Mouse (Mus musculus): ENCODE data around the gene Phf12. TPM values are rescaled to one million over a fixed set of nuclear protein-coding genes. Genes with fewer than 3 reads are reported as not detected.
A peak's percentile ranks its signal among the peaks of the same experiment; 100 is the strongest.

Phf12 gene
- polyA plus RNA-seq, 1 experiment from 2014 or later, result 22.5 TPM

- Histone ChIP-seq H3K4me2 (replicated peaks; ENCODE audit: low read depth, low read length) (peak overlapping the region; percentile 82), H3K4me3 (ENCODE audit: low read depth, low read length) (peak overlapping the region; percentile 98), H3K9ac (replicated peaks; ENCODE audit: low read depth, low read length) (peak overlapping the region; percentile 96), H3K9me3 (ENCODE audit: control insufficient read depth, low read depth, low read length) (no peaks in the 10 kb centered on the region), H3K27me3 (ENCODE audit: control insufficient read depth, insufficient read depth, low read length) (no peaks in the 10 kb centered on the region), H3K36me3 (ENCODE audit: control insufficient read depth, insufficient read depth, low read length) (peaks cover 18% of the 10 kb centered on the region), H3K27ac (ENCODE audit: low read length) (peak overlapping the region; percentile 94; the same call in 1 of the 2 replicates), H3K4me1 (ENCODE audit: control insufficient read depth, insufficient read depth, low read length) (0 out of 2 replicates have a peak, but pooled peaks cover 10% of the 10 kb centered on the region)
- no peak for ATAC-seq (ENCODE audit: insufficient number of reproducible peaks, insufficient read depth, low FRiP score, low read depth)
- WGBS, result 75% methylated on average over 3 of the region's 3 CpGs
Measured at GRCm38 (mm10) chr11:77985541-77986065, 3.0 kb downstream of the Phf12 start.

GRCm38 (mm10) chr11:77989071-77989690 lies 6.6 kb downstream of the Phf12 start:
- Histone ChIP-seq H3K27me3 (ENCODE audit: control insufficient read depth, insufficient read depth, low read length) (no peaks in the 10 kb centered on the region), H3K27ac (ENCODE audit: low read length) (no peak overlapping the region), H3K9me3 (ENCODE audit: control insufficient read depth, low read depth, low read length) (no peaks in the 10 kb centered on the region), H3K9ac (replicated peaks; ENCODE audit: low read depth, low read length) (no peak overlapping the region), H3K36me3 (ENCODE audit: control insufficient read depth, insufficient read depth, low read length) (peaks cover 25% of the 10 kb centered on the region), H3K4me3 (ENCODE audit: low read depth, low read length) (no peak overlapping the region), H3K4me2 (replicated peaks; ENCODE audit: low read depth, low read length) (no peak overlapping the region), H3K4me1 (ENCODE audit: control insufficient read depth, insufficient read depth, low read length) (0 out of 2 replicates have a peak, but pooled peaks cover 10% of the 10 kb centered on the region)
- WGBS, result 93% methylated on average over 13 of the region's 13 CpGs
- no peak for ATAC-seq (ENCODE audit: insufficient number of reproducible peaks, insufficient read depth, low FRiP score, low read depth)

GRCm38 (mm10) chr11:77995556-77995955 lies 13.0 kb downstream of the Phf12 start:
- no peak overlapping the region for H3K27ac ChIP-seq (ENCODE audit: low read length)
- whole genome bisulfite sequencing, result 76% methylated on average over 1 of the region's 1 CpGs
- no peaks in the 10 kb centered on the region for H3K4me1 ChIP-seq (ENCODE audit: control insufficient read depth, insufficient read depth, low read length)
- H3K4me2 ChIP-seq (replicated peaks; ENCODE audit: low read depth, low read length), result no peak overlapping the region
- H3K4me3 ChIP-seq (ENCODE audit: low read depth, low read length), result no peak overlapping the region
- H3K27me3 ChIP-seq (ENCODE audit: control insufficient read depth, insufficient read depth, low read length), result no peaks in the 10 kb centered on the region
- ATAC-seq (ENCODE audit: insufficient number of reproducible peaks, insufficient read depth, low FRiP score, low read depth), result no peak
- H3K36me3 ChIP-seq (ENCODE audit: control insufficient read depth, insufficient read depth, low read length), result peaks cover 16% of the 10 kb centered on the region; the same call in 1 of the 2 replicates
- no peak overlapping the region for H3K9ac ChIP-seq (replicated peaks; ENCODE audit: low read depth, low read length)
- no peaks in the 10 kb centered on the region for H3K9me3 ChIP-seq (ENCODE audit: control insufficient read depth, low read depth, low read length)

GRCm38 (mm10) chr11:78006446-78006845 lies 23.9 kb downstream of the Phf12 start:
- Histone ChIP-seq H3K9me3 (ENCODE audit: control insufficient read depth, low read depth, low read length) (no peaks in the 10 kb centered on the region), H3K27ac (ENCODE audit: low read length) (no peak overlapping the region), H3K4me1 (ENCODE audit: control insufficient read depth, insufficient read depth, low read length) (no peaks in the 10 kb centered on the region), H3K4me3 (ENCODE audit: low read depth, low read length) (no peak overlapping the region), H3K4me2 (replicated peaks; ENCODE audit: low read depth, low read length) (no peak overlapping the region), H3K27me3 (ENCODE audit: control insufficient read depth, insufficient read depth, low read length) (no peaks in the 10 kb centered on the region), H3K9ac (replicated peaks; ENCODE audit: low read depth, low read length) (no peak overlapping the region), H3K36me3 (ENCODE audit: control insufficient read depth, insufficient read depth, low read length) (peaks cover 63% of the 10 kb centered on the region)
- ATAC-seq (ENCODE audit: insufficient number of reproducible peaks, insufficient read depth, low FRiP score, low read depth), result no peak
- 96% methylated on average over 5 of the region's 5 CpGs for WGBS

GRCm38 (mm10) chr11:78019676-78020075 lies 37.1 kb downstream of the Phf12 start:
- H3K9ac ChIP-seq (replicated peaks; ENCODE audit: low read depth, low read length), result no peak overlapping the region
- H3K4me3 ChIP-seq (ENCODE audit: low read depth, low read length), result no peak overlapping the region
- H3K9me3 ChIP-seq (ENCODE audit: control insufficient read depth, low read depth, low read length), result no peaks in the 10 kb centered on the region
- ATAC-seq (ENCODE audit: insufficient number of reproducible peaks, insufficient read depth, low FRiP score, low read depth), result peak; percentile 63; the same call in 1 of the 2 replicates
- no peaks in the 10 kb centered on the region for H3K4me1 ChIP-seq (ENCODE audit: control insufficient read depth, insufficient read depth, low read length)
- H3K36me3 ChIP-seq (ENCODE audit: control insufficient read depth, insufficient read depth, low read length), result peaks cover 87% of the 10 kb centered on the region
- 16% methylated on average over 4 of the region's 4 CpGs for WGBS
- no peak overlapping the region for H3K4me2 ChIP-seq (replicated peaks; ENCODE audit: low read depth, low read length)
- no peaks in the 10 kb centered on the region for H3K27me3 ChIP-seq (ENCODE audit: control insufficient read depth, insufficient read depth, low read length)
- H3K27ac ChIP-seq (ENCODE audit: low read length), result no peak overlapping the region

GRCm38 (mm10) chr11:78023607-78024006 lies 41.1 kb downstream of the Phf12 start:
- Histone ChIP-seq H3K27me3 (ENCODE audit: control insufficient read depth, insufficient read depth, low read length) (no peaks in the 10 kb centered on the region), H3K4me3 (ENCODE audit: low read depth, low read length) (no peak overlapping the region), H3K36me3 (ENCODE audit: control insufficient read depth, insufficient read depth, low read length) (peaks cover 83% of the 10 kb centered on the region), H3K9ac (replicated peaks; ENCODE audit: low read depth, low read length) (no peak overlapping the region), H3K27ac (ENCODE audit: low read length) (no peak overlapping the region), H3K9me3 (ENCODE audit: control insufficient read depth, low read depth, low read length) (no peaks in the 10 kb centered on the region), H3K4me2 (replicated peaks; ENCODE audit: low read depth, low read length) (no peak overlapping the region), H3K4me1 (ENCODE audit: control insufficient read depth, insufficient read depth, low read length) (no peaks in the 10 kb centered on the region)
- 79% methylated on average over 8 of the region's 8 CpGs for WGBS
- no peak for ATAC-seq (ENCODE audit: insufficient number of reproducible peaks, insufficient read depth, low FRiP score, low read depth)

GRCm38 (mm10) chr11:78029240-78029639 lies 46.7 kb downstream of the Phf12 start:
- Histone ChIP-seq H3K9me3 (ENCODE audit: control insufficient read depth, low read depth, low read length) (no peaks in the 10 kb centered on the region), H3K27me3 (ENCODE audit: control insufficient read depth, insufficient read depth, low read length) (no peaks in the 10 kb centered on the region), H3K4me1 (ENCODE audit: control insufficient read depth, insufficient read depth, low read length) (peaks cover 7% of the 10 kb centered on the region; the same call in 1 of the 2 replicates), H3K4me2 (replicated peaks; ENCODE audit: low read depth, low read length) (no peak overlapping the region), H3K36me3 (ENCODE audit: control insufficient read depth, insufficient read depth, low read length) (peaks cover 48% of the 10 kb centered on the region), H3K9ac (replicated peaks; ENCODE audit: low read depth, low read length) (no peak overlapping the region), H3K27ac (ENCODE audit: low read length) (no peak overlapping the region), H3K4me3 (ENCODE audit: low read depth, low read length) (no peak overlapping the region)
- WGBS, result 90% methylated on average over 8 of the region's 8 CpGs
- ATAC-seq (ENCODE audit: insufficient number of reproducible peaks, insufficient read depth, low FRiP score, low read depth), result no peak

GRCm38 (mm10) chr11:78030600-78030999 lies 48.0 kb downstream of the Phf12 start:
- H3K4me1 ChIP-seq (ENCODE audit: control insufficient read depth, insufficient read depth, low read length), result peaks cover 7% of the 10 kb centered on the region; the same call in 1 of the 2 replicates
- H3K27me3 ChIP-seq (ENCODE audit: control insufficient read depth, insufficient read depth, low read length), result no peaks in the 10 kb centered on the region
- no peak overlapping the region for H3K9ac ChIP-seq (replicated peaks; ENCODE audit: low read depth, low read length)
- ATAC-seq (ENCODE audit: insufficient number of reproducible peaks, insufficient read depth, low FRiP score, low read depth), result no peak
- H3K36me3 ChIP-seq (ENCODE audit: control insufficient read depth, insufficient read depth, low read length), result peaks cover 37% of the 10 kb centered on the region
- WGBS, result 71% methylated on average over 2 of the region's 2 CpGs
- H3K27ac ChIP-seq (ENCODE audit: low read length), result no peak overlapping the region
- no peaks in the 10 kb centered on the region for H3K9me3 ChIP-seq (ENCODE audit: control insufficient read depth, low read depth, low read length)
- no peak overlapping the region for H3K4me3 ChIP-seq (ENCODE audit: low read depth, low read length)
- H3K4me2 ChIP-seq (replicated peaks; ENCODE audit: low read depth, low read length), result no peak overlapping the region

All from stomach, embryonic 14.5 days (tissue).